Mouse (Mus musculus) bone marrow, adult 2 months (tissue): ENCODE results near the gene Larp1.

Experiments
- CTCF ChIP-seq: fragments of 200-500 bp; IDR thresholded peaks from 2 replicates; pipeline ENCODE4 v1.5.1; 2011; ENCODE audit warnings: low read length, control low read depth; ENCODE audit not compliant: control insufficient read depth, insufficient read depth
- POLR2A ChIP-seq: fragments of 200-500 bp; IDR thresholded peaks from 2 replicates; pipeline ENCODE4 v1.6.1; 2011; ENCODE audit warnings: low read depth, mild to moderate bottlenecking, control low read depth, low read length, borderline replicate concordance; ENCODE audit not compliant: control insufficient read depth

DNA sequence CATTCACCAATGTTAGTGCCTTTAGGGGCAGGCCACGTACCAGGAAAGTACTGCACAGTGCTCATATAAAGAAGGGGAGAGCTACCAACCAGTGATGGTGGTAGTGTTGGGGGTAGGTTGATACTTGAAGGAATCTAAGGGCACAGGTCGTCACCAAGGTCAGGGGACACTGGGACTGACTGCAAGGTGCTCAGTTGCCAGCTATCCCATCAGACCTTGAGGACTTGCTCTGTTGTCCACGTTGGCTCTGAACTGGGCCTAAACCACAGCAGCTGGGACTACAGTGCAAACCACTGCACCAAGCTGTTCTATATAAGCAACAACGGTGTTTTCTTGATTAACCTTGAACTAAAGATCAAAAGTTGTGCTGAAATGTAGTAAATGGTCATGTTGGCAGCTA lies 53.7 kb downstream of the Larp1 start:
- TF ChIP-seq CTCF (no peak), POLR2A (no peak)
